Mouse (Mus musculus): ENCODE data around the gene Gm20388. TPM values are rescaled to one million over a fixed set of nuclear protein-coding genes. Genes with fewer than 3 reads are reported as not detected.

Gm20388 gene
- polyA plus RNA-seq, 1 experiment = 10.6 TPM

DNA sequence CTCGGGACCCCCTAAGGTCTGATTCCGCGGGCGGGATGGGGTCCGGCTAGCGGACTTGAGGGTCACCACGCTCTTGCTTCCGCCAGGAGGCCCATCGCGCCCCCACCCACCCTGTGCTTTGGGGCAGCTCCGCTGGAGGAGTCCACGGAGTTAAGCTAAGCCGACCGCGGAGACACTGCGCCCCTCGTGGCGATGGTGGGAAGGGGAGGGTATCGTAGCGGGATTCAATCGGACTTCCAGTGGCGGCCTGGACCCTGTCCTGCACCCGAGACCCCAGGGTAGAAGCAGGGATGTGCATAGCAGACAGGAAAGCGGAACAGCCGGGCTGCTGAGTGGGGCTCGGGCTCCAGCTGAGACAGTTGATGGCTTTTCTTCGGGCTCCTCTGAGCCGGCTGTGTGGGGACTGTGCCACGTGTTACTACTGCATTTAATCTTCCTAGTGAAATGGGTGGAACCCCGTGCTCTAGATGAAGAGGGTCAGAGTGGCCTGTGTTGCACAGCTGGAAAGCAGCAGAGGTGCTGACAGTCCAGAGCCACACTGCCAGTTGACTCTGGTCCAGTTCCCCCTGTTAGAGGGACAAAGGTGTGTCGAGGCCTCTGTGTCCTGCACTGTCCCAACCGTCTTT is 2320.2 kb downstream of the Gm20388 start:
- WGBS = 5% methylated on average over 32 of the region's 32 CpGs
- no peaks in the 10 kb centered on the region for H3K4me1 ChIP-seq (ENCODE audit: control insufficient read depth, insufficient read depth, low read length)
- no peak overlapping the region for H3K4me3 ChIP-seq (replicated peaks; ENCODE audit: control insufficient read depth, low read depth, low read length)
- H3K27ac ChIP-seq (ENCODE audit: control insufficient read depth, insufficient read depth, low read depth, low read length, poor library complexity) = no peak overlapping the region
- TF ChIP-seq POLR2A (IDR thresholded peaks at IDR 0.05; ENCODE audit: borderline replicate concordance, control insufficient read depth, low read depth, low read length) (no peak), CTCF (IDR thresholded peaks at IDR 0.05; ENCODE audit: control insufficient read depth, insufficient read depth, low read length) (peak; percentile 69)

DNA sequence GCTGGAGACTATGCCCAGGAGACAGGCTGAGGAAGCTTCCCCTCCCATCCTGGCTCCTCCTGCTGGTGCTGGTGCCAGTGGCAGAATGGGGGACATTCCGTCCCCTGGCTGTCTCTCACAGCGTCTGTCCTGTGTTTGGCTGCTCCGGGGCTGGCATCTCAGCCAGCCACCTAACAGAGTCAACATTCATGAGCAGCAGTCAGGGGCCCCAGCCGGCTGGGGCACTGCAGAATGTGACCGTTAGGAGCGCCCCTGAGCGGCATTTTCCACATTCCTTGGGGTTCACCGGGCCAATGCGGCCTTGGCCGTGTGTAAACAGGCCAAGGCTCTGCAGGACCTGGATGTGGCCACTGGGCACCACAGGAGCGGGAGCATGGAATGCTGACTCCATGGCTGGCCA is 2323.4 kb downstream of the Gm20388 start:
- Histone ChIP-seq H3K4me3 (replicated peaks; ENCODE audit: control insufficient read depth, low read depth, low read length) (no peak overlapping the region), H3K4me1 (ENCODE audit: control insufficient read depth, insufficient read depth, low read length) (no peaks in the 10 kb centered on the region), H3K27ac (ENCODE audit: control insufficient read depth, insufficient read depth, low read depth, low read length, poor library complexity) (no peak overlapping the region)
- TF ChIP-seq CTCF (IDR thresholded peaks at IDR 0.05; ENCODE audit: control insufficient read depth, insufficient read depth, low read length) = no peak
- TF ChIP-seq POLR2A (IDR thresholded peaks at IDR 0.05; ENCODE audit: borderline replicate concordance, control insufficient read depth, low read depth, low read length) = no peak
- 68% methylated on average over 11 of the region's 11 CpGs for WGBS

DNA sequence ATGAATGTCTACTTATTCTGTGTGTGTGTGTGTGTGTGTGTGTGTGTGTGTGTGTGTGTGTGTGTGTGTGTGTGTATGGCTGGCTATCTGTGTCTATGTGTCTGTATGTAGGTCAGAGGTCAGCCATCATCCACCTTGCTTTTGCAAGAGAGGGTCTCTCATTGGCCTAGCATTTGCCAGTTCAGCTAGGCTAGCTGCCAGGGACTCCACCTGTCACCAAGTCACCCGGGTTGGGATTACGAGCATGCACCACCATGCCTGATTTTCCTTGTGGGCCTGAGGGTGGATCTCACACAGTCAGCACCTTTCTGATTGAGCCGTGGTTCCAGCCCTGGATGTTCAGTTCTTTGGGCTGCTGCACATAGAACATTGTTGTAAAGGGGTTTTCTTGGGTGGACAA is 2325.9 kb downstream of the Gm20388 start:
- WGBS = 71% methylated on average over 3 of the region's 3 CpGs
- H3K4me1 ChIP-seq (ENCODE audit: control insufficient read depth, insufficient read depth, low read length) = no peaks in the 10 kb centered on the region
- TF ChIP-seq CTCF (IDR thresholded peaks at IDR 0.05; ENCODE audit: control insufficient read depth, insufficient read depth, low read length) = no peak
- TF ChIP-seq POLR2A (IDR thresholded peaks at IDR 0.05; ENCODE audit: borderline replicate concordance, control insufficient read depth, low read depth, low read length) = no peak
- H3K4me3 ChIP-seq (replicated peaks; ENCODE audit: control insufficient read depth, low read depth, low read length) = no peak overlapping the region
- no peak overlapping the region for H3K27ac ChIP-seq (ENCODE audit: control insufficient read depth, insufficient read depth, low read depth, low read length, poor library complexity)

DNA sequence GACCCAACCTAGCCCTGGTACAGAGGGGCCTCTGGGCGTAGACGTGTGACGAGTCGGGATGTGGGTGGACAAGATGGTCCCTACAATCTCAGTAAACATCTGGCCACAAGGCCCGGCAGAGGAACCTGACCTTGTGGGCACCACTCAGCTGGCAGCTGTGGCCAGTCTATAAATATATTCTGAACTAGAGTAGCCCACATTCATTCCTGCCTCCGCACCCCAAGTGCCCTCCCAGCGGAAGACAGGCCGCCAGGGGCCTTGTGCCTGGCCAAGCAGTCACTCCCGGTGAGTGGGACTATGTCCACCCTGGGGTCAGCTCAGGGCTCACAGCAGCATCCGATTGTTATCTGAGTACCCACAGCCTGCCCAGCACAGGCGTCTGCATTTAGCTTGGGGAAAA is 2327.6 kb downstream of the Gm20388 start:
- no peak overlapping the region for H3K27ac ChIP-seq (ENCODE audit: control insufficient read depth, insufficient read depth, low read depth, low read length, poor library complexity)
- WGBS = 60% methylated on average over 11 of the region's 11 CpGs
- no peaks in the 10 kb centered on the region for H3K4me1 ChIP-seq (ENCODE audit: control insufficient read depth, insufficient read depth, low read length)
- H3K4me3 ChIP-seq (replicated peaks; ENCODE audit: control insufficient read depth, low read depth, low read length) = no peak overlapping the region
- TF ChIP-seq POLR2A (IDR thresholded peaks at IDR 0.05; ENCODE audit: borderline replicate concordance, control insufficient read depth, low read depth, low read length) (no peak), CTCF (IDR thresholded peaks at IDR 0.05; ENCODE audit: control insufficient read depth, insufficient read depth, low read length) (no peak)

DNA sequence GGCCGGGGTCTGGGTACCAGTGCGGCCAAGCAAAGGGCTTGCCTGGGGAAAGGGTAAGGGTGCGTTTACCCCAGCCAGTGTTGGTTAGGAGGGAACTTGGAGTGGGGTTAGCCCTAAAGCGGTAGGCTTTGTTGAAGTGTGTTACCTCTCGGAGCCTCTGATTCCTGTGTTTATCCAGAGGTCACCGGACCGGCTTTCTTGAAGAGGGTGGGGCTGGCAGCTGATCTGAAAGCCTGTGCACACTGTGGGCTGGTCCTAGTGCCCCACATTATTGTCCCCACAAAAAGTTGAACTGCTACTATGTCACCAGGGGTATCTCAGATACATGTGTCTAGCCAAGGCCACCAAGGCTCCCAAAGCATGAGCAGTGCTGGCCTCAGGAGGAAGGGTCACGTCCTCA is 2328.1 kb downstream of the Gm20388 start:
- H3K4me1 ChIP-seq (ENCODE audit: control insufficient read depth, insufficient read depth, low read length) = no peaks in the 10 kb centered on the region
- no peak overlapping the region for H3K27ac ChIP-seq (ENCODE audit: control insufficient read depth, insufficient read depth, low read depth, low read length, poor library complexity)
- no peak overlapping the region for H3K4me3 ChIP-seq (replicated peaks; ENCODE audit: control insufficient read depth, low read depth, low read length)
- TF ChIP-seq CTCF (IDR thresholded peaks at IDR 0.05; ENCODE audit: control insufficient read depth, insufficient read depth, low read length) = no peak
- TF ChIP-seq POLR2A (IDR thresholded peaks at IDR 0.05; ENCODE audit: borderline replicate concordance, control insufficient read depth, low read depth, low read length) = no peak
- 77% methylated on average over 8 of the region's 8 CpGs for WGBS

DNA sequence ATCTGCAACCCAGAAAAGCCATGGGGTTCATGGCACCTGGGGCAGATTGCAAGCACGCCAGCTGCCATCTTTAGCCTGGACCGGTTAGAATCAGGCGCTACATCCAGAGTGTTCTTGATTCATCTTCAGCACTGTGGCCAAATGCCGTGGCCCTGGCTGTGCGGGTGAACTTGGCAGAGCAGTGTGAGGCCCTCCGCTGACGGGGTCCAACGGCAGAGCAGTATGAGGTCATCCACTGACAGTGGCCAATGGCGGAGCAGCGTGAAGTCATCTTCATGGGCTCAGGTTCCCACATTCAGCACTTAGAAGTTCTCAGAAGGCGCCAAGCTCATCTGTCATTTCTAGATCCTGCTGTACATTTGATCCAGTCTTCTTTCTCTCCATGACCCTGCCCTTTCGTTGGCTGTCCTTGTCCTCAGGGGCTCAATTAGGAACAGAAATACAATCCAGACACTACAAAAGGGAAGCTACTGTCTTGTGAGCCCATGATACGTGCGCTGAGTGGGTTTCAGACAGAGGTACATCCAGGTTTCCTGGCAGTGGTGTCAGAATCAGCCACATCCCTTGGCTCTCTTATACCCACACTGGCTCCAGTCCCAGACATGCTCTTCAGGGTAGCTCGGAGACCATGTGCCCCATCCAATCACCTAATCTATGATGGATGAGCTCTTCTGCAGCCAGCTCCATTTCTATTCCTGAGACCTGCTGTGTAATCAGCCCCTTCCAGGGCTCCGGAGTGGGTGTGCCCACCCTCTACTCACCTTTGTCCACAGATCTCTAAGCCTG is 2329.8 kb downstream of the Gm20388 start:
- no peak overlapping the region for H3K4me3 ChIP-seq (replicated peaks; ENCODE audit: control insufficient read depth, low read depth, low read length)
- TF ChIP-seq POLR2A (IDR thresholded peaks at IDR 0.05; ENCODE audit: borderline replicate concordance, control insufficient read depth, low read depth, low read length) (no peak), CTCF (IDR thresholded peaks at IDR 0.05; ENCODE audit: control insufficient read depth, insufficient read depth, low read length) (no peak)
- no peak overlapping the region for H3K27ac ChIP-seq (ENCODE audit: control insufficient read depth, insufficient read depth, low read depth, low read length, poor library complexity)
- WGBS = 81% methylated on average over 16 of the region's 16 CpGs
- no peaks in the 10 kb centered on the region for H3K4me1 ChIP-seq (ENCODE audit: control insufficient read depth, insufficient read depth, low read length)

DNA sequence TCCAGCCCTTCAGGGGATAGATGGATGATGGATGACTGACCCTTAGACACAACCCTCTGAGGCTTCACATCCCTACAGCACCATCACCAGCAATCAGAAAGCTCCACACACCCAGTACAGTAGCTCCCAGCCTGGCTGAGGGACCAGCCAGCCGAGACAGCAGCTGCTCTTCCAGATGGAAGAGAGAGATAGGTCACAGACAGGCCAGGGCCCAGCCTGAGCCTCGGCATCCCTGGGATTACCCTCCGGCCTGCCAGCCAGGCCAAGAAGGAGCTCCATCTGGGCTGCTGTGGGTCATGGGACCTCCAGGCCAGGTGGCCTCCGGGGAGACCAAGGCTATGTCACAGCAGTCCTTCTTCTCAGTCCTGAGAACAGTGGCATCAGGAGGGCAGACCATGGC is 2332.7 kb downstream of the Gm20388 start:
- no peaks in the 10 kb centered on the region for H3K4me1 ChIP-seq (ENCODE audit: control insufficient read depth, insufficient read depth, low read length)
- no peak overlapping the region for H3K4me3 ChIP-seq (replicated peaks; ENCODE audit: control insufficient read depth, low read depth, low read length)
- TF ChIP-seq CTCF (IDR thresholded peaks at IDR 0.05; ENCODE audit: control insufficient read depth, insufficient read depth, low read length) (no peak), POLR2A (IDR thresholded peaks at IDR 0.05; ENCODE audit: borderline replicate concordance, control insufficient read depth, low read depth, low read length) (no peak)
- H3K27ac ChIP-seq (ENCODE audit: control insufficient read depth, insufficient read depth, low read depth, low read length, poor library complexity) = no peak overlapping the region
- WGBS = 75% methylated on average over 4 of the region's 4 CpGs

DNA sequence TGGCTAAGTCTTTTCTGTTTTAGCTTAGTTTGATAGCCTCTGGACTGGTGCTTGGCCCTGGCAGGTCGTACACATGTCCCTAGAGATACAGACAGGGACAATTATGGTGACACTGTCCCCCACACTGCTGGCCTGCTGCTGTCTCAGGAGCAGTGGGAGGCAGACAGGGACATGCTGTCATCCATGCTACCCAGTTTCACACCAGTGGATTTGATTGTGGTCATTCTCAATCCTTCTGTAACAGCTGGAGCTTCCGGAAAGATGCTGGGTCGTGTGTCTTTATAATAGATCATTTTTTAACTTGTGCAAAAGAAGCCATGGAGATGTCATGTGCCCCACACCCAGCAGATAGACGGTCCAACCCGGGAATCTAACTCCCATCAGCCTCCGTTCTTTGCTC is 2334.5 kb downstream of the Gm20388 start:
- Histone ChIP-seq H3K4me1 (ENCODE audit: control insufficient read depth, insufficient read depth, low read length) (no peaks in the 10 kb centered on the region), H3K27ac (ENCODE audit: control insufficient read depth, insufficient read depth, low read depth, low read length, poor library complexity) (no peak overlapping the region), H3K4me3 (replicated peaks; ENCODE audit: control insufficient read depth, low read depth, low read length) (no peak overlapping the region)
- no peak for TF ChIP-seq POLR2A (IDR thresholded peaks at IDR 0.05; ENCODE audit: borderline replicate concordance, control insufficient read depth, low read depth, low read length)
- no peak for TF ChIP-seq CTCF (IDR thresholded peaks at IDR 0.05; ENCODE audit: control insufficient read depth, insufficient read depth, low read length)
- WGBS = 77% methylated on average over 6 of the region's 6 CpGs

All from bone marrow, adult 2 months (tissue).